Mouse (Mus musculus): ENCODE data around the gene Trak1.

GRCm38 (mm10) chr9:121286325-121286901 lies 10.9 kb upstream of the Trak1 start:
- TF ChIP-seq CTCF (IDR thresholded peaks at IDR 0.05; ENCODE audit: borderline replicate concordance, insufficient read depth, low read length) (no peak), POLR2A (IDR thresholded peaks at IDR 0.05; ENCODE audit: low read depth, low read length) (no peak)
